Mouse (Mus musculus) urinary bladder, adult 18-20 months (tissue): ENCODE measurements around the gene Cend1.

Experiments
- DNase-seq, 2 experiments: peaks; one replicate each; pipeline ENCODE4 v3.0.0; 2022; ENCODE audit warnings: low spot score in 2 of 2, mixed read lengths in 2 of 2

Gene Cend1

GRCm38 (mm10) chr7:141391625-141392551, 37.4 kb downstream of the Cend1 start, which contains the start of gene Taldo1:
TSS of gene Taldo1 (plus strand) at chr7:141392199.
- DNase-seq = peak; percentile 92 to 98

- no peak for DNase-seq
Observed at GRCm38 (mm10) chr7:141390326-141391259, 38.7 kb downstream of the Cend1 start.

- no peak for DNase-seq
Observed at GRCm38 (mm10) chr7:141388487-141389109, 40.7 kb downstream of the Cend1 start.

GRCm38 (mm10) chr7:141387807-141388486, 41.3 kb downstream of the Cend1 start:
- no peak for DNase-seq

GRCm38 (mm10) chr7:141381068-141381835, 48.0 kb downstream of the Cend1 start:
- DNase-seq = no peak

- no peak for DNase-seq
Observed at GRCm38 (mm10) chr7:141379584-141379983, 49.7 kb downstream of the Cend1 start.
